Mouse (Mus musculus) hindbrain, postnatal 0 days (tissue): Measurements from ENCODE around the gene Tmem108. TPM values are rescaled to one million over a fixed set of nuclear protein-coding genes. Genes with fewer than 3 reads are reported as not detected.

Source experiments
- ATAC-seq: fragments of 200-750 bp; cut with Nextera tagmentation; 2 replicates; pipeline ENCODE4 v1.8.0; 2017; ENCODE audit warnings: mild to moderate bottlenecking, moderate TSS enrichment, moderate library complexity
- DNase-seq: peaks from one replicate; pipeline ENCODE4 v3.0.0-alpha.2; 2015; ENCODE audit warnings: low spot score
- H3K27ac ChIP-seq: fragments of 300-500 bp; sonication (generic); 2 replicates; pipeline ENCODE4 v1.5.1; 2014; ENCODE audit warnings: mild to moderate bottlenecking
- H3K27me3 ChIP-seq: fragments of 300-500 bp; sonication (generic); 2 replicates; pipeline ENCODE4 v1.6.1; 2014; ENCODE audit warnings: low read length, mixed read lengths; ENCODE audit not compliant: insufficient read depth
- H3K36me3 ChIP-seq: fragments of 300-500 bp; sonication (generic); 2 replicates; pipeline ENCODE4 v1.6.1; 2014; ENCODE audit warnings: low read length, mixed read lengths; ENCODE audit not compliant: insufficient read depth
- H3K4me1 ChIP-seq: fragments of 300-500 bp; sonication (generic); 2 replicates; pipeline ENCODE4 v1.6.1; 2014; ENCODE audit warnings: antibody characterized with exemption, low read length, mixed read lengths; ENCODE audit not compliant: insufficient read depth
- H3K4me2 ChIP-seq: fragments of 300-500 bp; sonication (generic); 2 replicates; pipeline ENCODE4 v1.6.1; 2014; ENCODE audit warnings: low read depth, mild to moderate bottlenecking, low read length, moderate library complexity, mixed read lengths
- H3K4me3 ChIP-seq: fragments of 300-500 bp; sonication (generic); 2 replicates; pipeline ENCODE4 v1.5.1; 2014; ENCODE audit warnings: low read length
- H3K9ac ChIP-seq: fragments of 300-500 bp; sonication (generic); replicated peaks from 2 replicates; pipeline ENCODE4 v1.6.1; 2014; ENCODE audit warnings: mild to moderate bottlenecking, low read length, moderate library complexity, mixed read lengths
- H3K9me3 ChIP-seq: fragments of 300-500 bp; sonication (generic); 2 replicates; pipeline ENCODE4 v1.6.1; 2016; ENCODE audit warnings: low read length, mixed read lengths
- CTCF ChIP-seq: IDR thresholded peaks from 2 replicates; pipeline ENCODE4 v1.5.1; 2016; ENCODE audit warnings: antibody characterized with exemption, control low read depth, low read depth
- WGBS: fragments of 180-500 bp; shearing (Covaris S2); extraction: QIAGEN DNeasy Blood & Tissue Kit; methylation state at CpG from one replicate; pipeline ENCODE4 v1.1.7; 2014; 5-methylcytosine and 5-hydroxymethylcytosine counted together
- polyA plus RNA-seq: library from polyadenylated mRNA; unstranded; fragments of >200 nt; fragmentation: Nextera tagmentation; extraction: Ambion mirVana; gene quantifications from 2 replicates; pipeline ENCODE4 v1.2.1, GENCODE M21; 2015
- total RNA-seq: library from RNA; depleted of rRNA; stranded (reverse); fragments of >200 nt; gene quantifications from 2 replicates; pipeline ENCODE4 v1.2.3, GENCODE M21; 2014

Tmem108 gene
- total and polyA plus RNA-seq, 2 experiments from 2014 or later: 21.5 to 24.4 TPM

DNA sequence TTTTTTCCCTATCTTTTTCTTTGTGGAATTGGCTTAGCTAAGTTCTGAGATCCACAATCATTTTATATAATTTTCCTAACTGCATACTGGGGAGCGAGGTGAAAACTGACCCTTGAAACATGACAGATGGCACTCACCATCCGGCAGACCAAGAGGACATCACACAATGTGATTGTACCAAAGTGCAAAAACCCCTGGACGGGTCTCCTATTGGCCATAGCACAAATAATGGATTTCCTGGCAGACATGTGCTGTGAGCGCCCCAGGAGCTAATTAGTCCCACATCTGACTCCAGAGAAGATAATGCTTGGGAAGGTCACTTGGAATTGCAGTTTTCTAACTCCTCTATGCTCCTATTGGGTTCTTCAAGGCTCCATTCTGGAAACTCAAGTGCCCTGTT is 183.9 kb downstream of the Tmem108 start:
- no peak for TF ChIP-seq CTCF
- H3K27ac ChIP-seq: no peak overlapping the region
- H3K27me3 ChIP-seq: no peaks in the 10 kb centered on the region
- DNase-seq (peak; percentile 25), ATAC-seq (no peak)
- H3K4me2 ChIP-seq: no peak overlapping the region
- H3K9me3 ChIP-seq: no peaks in the 10 kb centered on the region
- no peaks in the 10 kb centered on the region for H3K36me3 ChIP-seq
- H3K4me1 ChIP-seq: peaks cover 20% of the 10 kb centered on the region
- 44% methylated on average over 4 of the region's 4 CpGs for WGBS
- no peak overlapping the region for H3K9ac ChIP-seq
- H3K4me3 ChIP-seq: no peak overlapping the region

DNA sequence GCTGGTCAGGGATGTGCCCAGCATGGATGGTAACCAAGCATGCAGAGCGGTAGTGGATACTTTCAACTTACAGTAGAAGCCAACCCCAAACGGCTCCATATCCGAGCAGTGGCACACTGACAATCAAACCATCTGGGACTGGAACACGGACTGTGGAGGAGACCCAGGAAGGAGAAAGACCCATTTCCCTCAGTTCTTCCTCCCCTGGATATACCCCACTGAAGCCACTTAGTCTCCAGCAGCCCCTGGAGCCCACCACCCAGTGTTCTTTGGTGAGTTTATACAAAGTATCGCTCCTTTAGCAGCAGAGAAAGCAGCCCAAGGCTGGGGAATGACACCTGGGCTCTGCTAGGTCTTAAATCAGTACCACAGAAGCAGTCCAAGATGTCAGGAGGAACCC is 184.5 kb downstream of the Tmem108 start:
- WGBS: 68% methylated on average over 5 of the region's 5 CpGs
- DNase-seq (no peak), ATAC-seq (no peak)

DNA sequence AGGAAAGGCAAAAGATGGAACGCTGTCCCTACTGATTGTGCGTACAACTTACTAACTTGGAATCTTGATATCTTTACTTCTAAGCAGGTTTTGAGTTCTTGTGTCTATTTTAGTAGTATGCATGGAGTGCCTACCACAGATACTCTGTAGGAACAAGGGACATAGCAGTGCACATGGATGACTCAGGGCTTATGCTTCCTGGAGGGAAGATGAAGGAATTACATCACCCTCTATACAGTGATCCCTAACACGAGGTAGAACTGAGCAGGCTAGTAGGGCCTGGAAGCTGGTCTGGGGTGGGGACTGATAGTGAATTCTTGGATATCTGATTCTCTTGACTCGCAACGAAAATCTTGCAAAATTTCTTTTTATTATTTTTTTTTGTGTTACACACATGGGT is 185.7 kb downstream of the Tmem108 start:
- no peak overlapping the region for H3K4me3 ChIP-seq
- H3K9me3 ChIP-seq: no peaks in the 10 kb centered on the region
- no peak overlapping the region for H3K4me2 ChIP-seq
- H3K27me3 ChIP-seq: no peaks in the 10 kb centered on the region
- 96% methylated on average over 5 of the region's 5 CpGs for WGBS
- no peak for ATAC-seq
- no peak overlapping the region for H3K27ac ChIP-seq
- no peaks in the 10 kb centered on the region for H3K36me3 ChIP-seq
- DNase-seq: no peak
- peaks cover 20% of the 10 kb centered on the region for H3K4me1 ChIP-seq
- TF ChIP-seq CTCF: no peak
- no peak overlapping the region for H3K9ac ChIP-seq

More for the DNA sequence above, 184.5 kb downstream of the Tmem108 start:
- H3K4me2 ChIP-seq: no peak overlapping the region
- no peak overlapping the region for H3K9ac ChIP-seq
- no peak for TF ChIP-seq CTCF
- no peaks in the 10 kb centered on the region for H3K9me3 ChIP-seq
- H3K4me1 ChIP-seq: peaks cover 20% of the 10 kb centered on the region
- no peaks in the 10 kb centered on the region for H3K36me3 ChIP-seq
- no peak overlapping the region for H3K4me3 ChIP-seq
- H3K27me3 ChIP-seq: no peaks in the 10 kb centered on the region
- H3K27ac ChIP-seq: no peak overlapping the region

- Histone ChIP-seq H3K4me1 (peaks cover 16% of the 10 kb centered on the region), H3K36me3 (no peaks in the 10 kb centered on the region), H3K9me3 (no peaks in the 10 kb centered on the region), H3K27ac (no peak overlapping the region; the same call in 1 of the 2 replicates), H3K4me3 (no peak overlapping the region), H3K27me3 (no peaks in the 10 kb centered on the region), H3K9ac (0 out of 2 replicates have a peak overlapping the region, but pooled peaks have one; percentile 14), H3K4me2 (no peak overlapping the region)
- DNase-seq (peak; percentile 66), ATAC-seq (peak; percentile 62)
- no peak for TF ChIP-seq CTCF
- 4% methylated on average over 5 of the region's 5 CpGs for WGBS
Observed at GRCm38 (mm10) chr9:103573994-103574750, 187.5 kb downstream of the Tmem108 start.

DNA sequence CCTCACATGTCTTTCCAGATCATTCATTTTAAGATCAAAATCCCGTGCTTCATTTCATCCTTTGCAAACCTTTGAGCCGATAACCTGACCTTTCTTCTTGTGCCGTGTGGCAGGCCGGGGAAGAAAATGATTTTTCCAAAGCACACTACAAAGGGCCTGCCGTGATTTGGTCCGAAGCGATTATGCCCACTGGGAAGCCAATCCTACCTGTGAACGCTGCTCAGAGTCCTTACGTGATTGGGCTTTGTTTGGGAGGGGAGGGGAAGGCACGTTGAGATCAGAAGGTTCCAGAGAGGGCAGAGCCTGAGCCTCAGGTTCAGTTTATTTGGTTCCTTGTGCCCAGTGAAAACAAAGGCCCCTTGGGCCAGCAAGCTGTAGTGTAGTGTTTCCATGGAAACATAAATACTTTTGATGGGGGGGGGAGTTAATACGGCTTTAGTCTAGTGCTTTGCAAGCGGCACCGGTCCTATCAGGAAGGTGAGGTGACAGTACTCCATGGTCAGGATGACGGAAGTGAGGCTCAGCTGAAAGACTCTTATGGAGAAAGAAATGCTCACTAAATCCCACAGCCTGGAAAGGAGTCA is 191.4 kb downstream of the Tmem108 start:
- Histone ChIP-seq H3K4me1 (peaks cover 7% of the 10 kb centered on the region), H3K9me3 (no peaks in the 10 kb centered on the region), H3K36me3 (no peaks in the 10 kb centered on the region), H3K4me3 (no peak overlapping the region), H3K9ac (no peak overlapping the region), H3K4me2 (no peak overlapping the region), H3K27me3 (no peaks in the 10 kb centered on the region), H3K27ac (no peak overlapping the region)
- no peak for TF ChIP-seq CTCF
- WGBS: 58% methylated on average over 14 of the region's 14 CpGs
- DNase-seq (no peak), ATAC-seq (no peak; the same call in 1 of the 2 replicates)

DNA sequence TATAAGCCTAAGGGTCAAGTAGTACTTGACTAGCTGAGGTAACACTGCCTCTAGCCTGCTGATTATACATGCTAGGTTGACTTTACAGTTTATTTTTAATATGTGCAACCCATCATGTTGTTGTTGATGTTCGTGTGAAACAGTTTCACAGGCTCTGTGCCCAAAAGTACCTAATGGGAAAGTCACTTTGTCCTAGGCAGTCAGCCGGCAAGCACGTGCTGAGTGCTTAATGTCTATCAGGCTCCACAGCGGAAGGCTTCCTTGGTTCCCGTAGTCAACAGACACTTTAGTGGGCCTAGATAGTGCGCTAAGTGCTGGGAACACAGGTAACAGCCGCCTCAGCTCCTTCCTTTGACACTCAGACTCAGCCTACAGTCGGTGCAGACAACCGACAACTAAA is 192.7 kb downstream of the Tmem108 start:
- Histone ChIP-seq H3K9me3 (no peaks in the 10 kb centered on the region), H3K4me2 (no peak overlapping the region), H3K4me3 (no peak overlapping the region), H3K27ac (no peak overlapping the region), H3K9ac (no peak overlapping the region), H3K27me3 (no peaks in the 10 kb centered on the region), H3K36me3 (no peaks in the 10 kb centered on the region), H3K4me1 (no peaks in the 10 kb centered on the region)
- DNase-seq (no peak), ATAC-seq (no peak)
- WGBS: 88% methylated on average over 9 of the region's 9 CpGs
- no peak for TF ChIP-seq CTCF

DNA sequence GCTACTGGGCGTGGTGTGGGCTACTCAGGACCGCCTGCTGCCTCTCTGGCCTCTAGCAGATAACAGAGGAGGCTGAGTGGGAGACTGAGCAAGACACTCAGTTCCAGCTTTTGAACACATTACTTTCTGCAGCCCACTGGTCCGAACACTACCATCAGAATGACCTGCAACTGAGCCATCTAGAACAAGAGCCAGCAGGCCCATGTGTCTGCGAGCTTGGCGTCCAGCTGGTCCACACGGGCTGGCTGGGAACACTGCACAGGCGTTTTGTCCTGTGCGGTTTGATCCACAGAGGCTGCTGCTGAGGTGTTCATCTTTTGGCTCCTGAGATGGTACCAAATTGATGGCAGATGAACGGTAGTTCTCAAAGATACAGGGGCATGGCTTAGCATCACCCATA is 196.5 kb downstream of the Tmem108 start:
- Histone ChIP-seq H3K36me3 (no peaks in the 10 kb centered on the region), H3K9ac (no peak overlapping the region), H3K9me3 (no peaks in the 10 kb centered on the region), H3K4me1 (no peaks in the 10 kb centered on the region), H3K4me3 (no peak overlapping the region), H3K4me2 (no peak overlapping the region), H3K27me3 (no peaks in the 10 kb centered on the region), H3K27ac (no peak overlapping the region)
- 86% methylated on average over 9 of the region's 9 CpGs for WGBS
- ATAC-seq: no peak
- TF ChIP-seq CTCF: no peak
- no peak for DNase-seq
